Comparison of ENCODE assay signal across 23 mouse cellular contexts in the genomic region with DNA sequence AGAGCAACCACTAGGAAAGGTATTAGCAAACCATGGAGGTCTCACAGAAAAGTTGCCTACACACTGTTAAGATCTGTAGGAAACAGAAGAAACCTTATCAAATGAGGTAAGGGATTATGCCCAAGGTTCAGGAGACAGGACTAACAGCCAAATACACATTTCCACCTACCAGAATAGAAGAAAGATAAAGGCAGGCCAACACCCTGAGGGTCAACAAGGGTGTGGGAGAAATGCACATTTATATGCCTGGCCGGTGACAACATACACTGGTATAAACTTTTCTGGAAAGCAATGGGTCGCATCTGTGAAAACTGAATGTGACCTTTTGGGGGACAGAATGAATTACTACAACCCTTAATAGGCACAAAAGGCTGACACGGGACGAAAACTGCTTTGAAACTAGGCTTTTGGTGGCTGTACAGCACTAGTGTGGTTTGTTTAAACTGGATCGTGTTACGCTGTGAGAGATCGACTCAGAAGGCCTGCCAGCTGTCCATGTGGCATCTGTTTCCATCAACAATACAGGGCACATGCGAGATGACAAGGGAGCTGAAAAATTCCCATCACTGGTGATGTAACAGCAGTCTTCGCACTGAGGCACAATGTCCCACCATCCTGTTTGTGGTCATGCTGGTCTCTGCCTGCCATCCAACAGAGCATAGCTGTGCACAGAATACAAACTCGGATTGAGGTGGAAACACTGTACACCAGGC. TPM values are rescaled to one million over a fixed set of nuclear protein-coding genes. Genes with fewer than 3 reads are reported as not detected.
A peak's percentile ranks its signal among the peaks of the same experiment; 100 is the strongest.
DNase-seq lines count a peak whose midpoint lies in the region; ATAC-seq and TF ChIP-seq lines count a peak whose summit lies in the region.
"Had no signal": no experiment of that assay in that cellular context is flagged by ENCODE, and none has a peak within 500 bp of the region (broad histone marks: within the 10 kb centered on the region; RNA-seq: fewer than 3 reads in every experiment).

No protein-coding gene starts in this region.

- H3K27me3 ChIP-seq in intestine, postnatal 0 days (replicated peaks; ENCODE audit: control insufficient read depth, insufficient read depth, low read length) = no peaks in the 10 kb centered on the region
- no peaks in the 10 kb centered on the region for H3K27me3 ChIP-seq in intestine, embryonic 16.5 days (replicated peaks; ENCODE audit: control insufficient read depth, insufficient read depth, low read length)
- H3K27me3 ChIP-seq: embryonic facial prominence, embryonic 13.5 days; forebrain, embryonic 15.5 days; limb, embryonic 12.5 days; midbrain, embryonic 13.5 days; neural tube, embryonic 13.5 days had no signal

- no peak; the same call in 1 of the 2 replicates for ATAC-seq in intestine, postnatal 0 days
- ATAC-seq in intestine, embryonic 16.5 days = no peak
- no peak for ATAC-seq in megakaryocyte progenitor cell, adult 5-6 weeks (replicated peaks; ENCODE audit: poor library complexity)
- ATAC-seq: forebrain, embryonic 15.5 days; hindbrain, postnatal 0 days; midbrain, embryonic 13.5 days had no signal

- 49% methylated on average over 10 of the region's 10 CpGs for WGBS in intestine, postnatal 0 days
- WGBS in intestine, embryonic 16.5 days = 53% methylated on average over 10 of the region's 10 CpGs

- no peaks in the 10 kb centered on the region for H3K9me3 ChIP-seq in intestine, postnatal 0 days (ENCODE audit: control insufficient read depth)
- no peaks in the 10 kb centered on the region for H3K9me3 ChIP-seq in intestine, embryonic 16.5 days (ENCODE audit: control insufficient read depth, low read length)
- H3K9me3 ChIP-seq: embryonic facial prominence, embryonic 13.5 days; forebrain, embryonic 15.5 days; limb, embryonic 12.5 days; midbrain, embryonic 13.5 days; neural tube, embryonic 13.5 days had no signal

- H3K36me3 ChIP-seq in intestine, postnatal 0 days (ENCODE audit: control insufficient read depth, insufficient read depth) = peaks cover 42% of the 10 kb centered on the region
- peaks cover 8% of the 10 kb centered on the region for H3K36me3 ChIP-seq in intestine, embryonic 16.5 days (ENCODE audit: control insufficient read depth, insufficient read depth, low read length)

- no peaks in the 10 kb centered on the region; the same call in 1 of the 2 replicates for H3K4me1 ChIP-seq in intestine, postnatal 0 days (replicated peaks; ENCODE audit: control insufficient read depth, insufficient read depth, low read length)
- 0 out of 2 replicates have a peak, but pooled peaks cover 7% of the 10 kb centered on the region for H3K4me1 ChIP-seq in intestine, embryonic 16.5 days (ENCODE audit: control insufficient read depth, insufficient read depth, low read length)
- H3K4me1 ChIP-seq: limb, embryonic 12.5 days; midbrain, embryonic 13.5 days had no signal

- TF ChIP-seq CTCF in intestine, postnatal 0 days (IDR thresholded peaks at IDR 0.05; ENCODE audit: low read depth) = no peak

- DNase-seq in embryo, embryonic 10.5 days (ENCODE audit: low spot score) = peak; percentile 26
- DNase-seq in embryo, embryonic 10 days (ENCODE audit: low spot score) = no peak
- peak; percentile 32 for DNase-seq in lung, postnatal 10 days
- no peak for DNase-seq in lung, postnatal 36 days
- DNase-seq in thymus, adult 18-20 months = no peak
- DNase-seq: cerebellum, adult 8-10 months; gastrocnemius, postnatal 14 days; kidney, adult 2 months; kidney, postnatal 4 days; right cerebral cortex, adult 18-20 months; thymus, adult 2 months had no signal

- peak overlapping the region; percentile 46; the same call in 1 of the 2 replicates for H3K27ac ChIP-seq in intestine, postnatal 0 days (ENCODE audit: low read depth, low read length)
- H3K27ac ChIP-seq in intestine, embryonic 16.5 days (ENCODE audit: low read length) = no peak overlapping the region
- H3K27ac ChIP-seq: embryonic facial prominence, embryonic 13.5 days; forebrain, embryonic 15.5 days; heart, adult 2 months; hindbrain, postnatal 0 days; limb, embryonic 12.5 days; liver, embryonic 14.5 days; macrophage; midbrain, embryonic 13.5 days; neural tube, embryonic 13.5 days had no signal

- no peak overlapping the region for H3K4me2 ChIP-seq in intestine, postnatal 0 days (replicated peaks; ENCODE audit: low read depth)
- no peak overlapping the region for H3K4me2 ChIP-seq in intestine, embryonic 16.5 days (ENCODE audit: low read depth, low read length)
- H3K4me2 ChIP-seq: embryonic facial prominence, embryonic 13.5 days; forebrain, embryonic 15.5 days; limb, embryonic 12.5 days; midbrain, embryonic 13.5 days; neural tube, embryonic 13.5 days had no signal

- H3K9ac ChIP-seq in intestine, postnatal 0 days (ENCODE audit: low read depth, low read length) = no peak overlapping the region; the same call in 1 of the 2 replicates
- no peak overlapping the region for H3K9ac ChIP-seq in intestine, embryonic 16.5 days (ENCODE audit: low read depth, low read length)
- H3K9ac ChIP-seq: embryonic facial prominence, embryonic 13.5 days; forebrain, embryonic 15.5 days; limb, embryonic 12.5 days; liver, embryonic 14.5 days; midbrain, embryonic 13.5 days; neural tube, embryonic 13.5 days had no signal

- no peak overlapping the region for H3K4me3 ChIP-seq in intestine, postnatal 0 days (ENCODE audit: low read depth, low read length)
- H3K4me3 ChIP-seq in intestine, embryonic 16.5 days (ENCODE audit: low read length) = no peak overlapping the region
- H3K4me3 ChIP-seq: embryonic facial prominence, embryonic 13.5 days; forebrain, embryonic 15.5 days; heart, adult 2 months; limb, embryonic 12.5 days; midbrain, embryonic 13.5 days; neural tube, embryonic 13.5 days had no signal

RNA-seq across cellular contexts. Expression of gene Tspan3, which starts 33.3 kb away (rescaled TPM):
- 213 and 230 TPM in 2 replicates for polyA plus RNA-seq in intestine, postnatal 0 days (2015; fragmentation: Nextera tagmentation; extraction: Ambion mirVana)
- polyA plus RNA-seq in intestine, embryonic 16.5 days (2015; fragmentation: Nextera tagmentation; extraction: Ambion mirVana) = 389 and 416 TPM in 2 replicates
- 54.4 and 56.4 TPM in 2 replicates for total RNA-seq in megakaryocyte progenitor cell, adult 5-6 weeks (2015)
- 37.2 and 37.6 TPM in 2 replicates for total RNA-seq in megakaryocyte progenitor cell, adult 5-6 weeks (2017)

RNA-seq across cellular contexts. Expression of gene Pstpip1, which starts 42.2 kb away (rescaled TPM):
- polyA plus RNA-seq in intestine, postnatal 0 days (2015; fragmentation: Nextera tagmentation; extraction: Ambion mirVana) = 0.69 and 0.80 TPM in 2 replicates
- 1.6 and 2.3 TPM in 2 replicates for polyA plus RNA-seq in intestine, embryonic 16.5 days (2015; fragmentation: Nextera tagmentation; extraction: Ambion mirVana)
- total RNA-seq in megakaryocyte progenitor cell, adult 5-6 weeks (2015) = 25.9 and 38.2 TPM in 2 replicates
- total RNA-seq in megakaryocyte progenitor cell, adult 5-6 weeks (2017) = 113 and 122 TPM in 2 replicates

Comparison
In these comparisons a context has a peak if more than half of its experiments do, and no peak if none do; other contexts are left out.
1. DNase-seq: peak in embryo, embryonic 10.5 days (single experiment) and lung, postnatal 10 days (single experiment); none in embryo, embryonic 10 days (single experiment), lung, postnatal 36 days (single experiment) and thymus, adult 18-20 months (0 of 2).